25 mouse cellular contexts compared by ENCODE assay signal in genomic region chr2:51349614-51350013, GRCm38 (mm10).
DNase-seq lines count a peak whose midpoint lies in the region; ATAC-seq and TF ChIP-seq lines count a peak whose summit lies in the region.
"Had no signal": no experiment of that assay in that cellular context is flagged by ENCODE, and none has a peak within 500 bp of the region (broad histone marks: within the 10 kb centered on the region; RNA-seq: fewer than 3 reads in every experiment).

No protein-coding gene starts in this region.

- no peak for TF ChIP-seq EP300 in liver, postnatal 0 days (IDR thresholded peaks at IDR 0.05; ENCODE audit: low read depth)

- H3K9me3 ChIP-seq in lung, embryonic 14.5 days (ENCODE audit: low read depth, low read length) = no peaks in the 10 kb centered on the region
- no peaks in the 10 kb centered on the region for H3K9me3 ChIP-seq in embryonic facial prominence, embryonic 15.5 days (replicated peaks)
- no peaks in the 10 kb centered on the region for H3K9me3 ChIP-seq in liver, postnatal 0 days (ENCODE audit: low read length)
- H3K9me3 ChIP-seq: heart, embryonic 10.5 days; hindbrain, embryonic 12.5 days; kidney, embryonic 15.5 days; liver, embryonic 15.5 days; midbrain, embryonic 12.5 days had no signal

- WGBS in lung, embryonic 14.5 days = 46% methylated on average over 2 of the region's 2 CpGs
- 21% methylated on average over 2 of the region's 2 CpGs for WGBS in embryonic facial prominence, embryonic 15.5 days
- 74% methylated on average over 2 of the region's 2 CpGs for WGBS in liver, postnatal 0 days (ENCODE audit: insufficient replicate concordance)

- no peaks in the 10 kb centered on the region for H3K4me1 ChIP-seq in lung, embryonic 14.5 days (ENCODE audit: insufficient read depth)
- peaks cover 6% of the 10 kb centered on the region; the same call in 1 of the 2 replicates for H3K4me1 ChIP-seq in embryonic facial prominence, embryonic 15.5 days
- H3K4me1 ChIP-seq in liver, postnatal 0 days (ENCODE audit: insufficient read depth) = no peaks in the 10 kb centered on the region
- H3K4me1 ChIP-seq: heart, embryonic 10.5 days; hindbrain, embryonic 12.5 days; kidney, embryonic 15.5 days; liver, embryonic 15.5 days; midbrain, embryonic 12.5 days had no signal

- no peak for ATAC-seq in lung, embryonic 14.5 days (ENCODE audit: insufficient read depth)
- ATAC-seq in embryonic facial prominence, embryonic 15.5 days (ENCODE audit: insufficient number of reproducible peaks, low FRiP score, low TSS enrichment, low read depth) = no peak
- ATAC-seq in liver, postnatal 0 days = no peak
- ATAC-seq: forebrain, embryonic 16.5 days; lung, postnatal 0 days had no signal

- no peak overlapping the region for H3K4me3 ChIP-seq in lung, embryonic 14.5 days (ENCODE audit: low read depth, low read length)
- H3K4me3 ChIP-seq in embryonic facial prominence, embryonic 15.5 days (replicated peaks) = no peak overlapping the region
- H3K4me3 ChIP-seq in liver, postnatal 0 days (ENCODE audit: low read depth, low read length) = no peak overlapping the region
- H3K4me3 ChIP-seq: heart, embryonic 10.5 days; hindbrain, embryonic 12.5 days; kidney, embryonic 15.5 days; liver, embryonic 15.5 days; midbrain, embryonic 12.5 days had no signal

- H3K9ac ChIP-seq in lung, embryonic 14.5 days = no peak overlapping the region
- H3K9ac ChIP-seq in embryonic facial prominence, embryonic 15.5 days = no peak overlapping the region
- H3K9ac ChIP-seq in liver, postnatal 0 days (replicated peaks) = no peak overlapping the region
- H3K9ac ChIP-seq: hindbrain, embryonic 12.5 days; kidney, embryonic 15.5 days; liver, embryonic 15.5 days; midbrain, embryonic 12.5 days had no signal

- peak; percentile 8 for DNase-seq in gastrocnemius, adult 18-20 months (ENCODE audit: low spot score)
- DNase-seq in gastrocnemius, adult 8-10 months (ENCODE audit: low spot score in 2 of 2) = no peak
- DNase-seq in lung, embryonic 14.5 days = peak; percentile 50
- no peak for DNase-seq in lung, postnatal 10 days
- DNase-seq in liver, postnatal 0 days = no peak
- DNase-seq in urinary bladder, postnatal 10 days (ENCODE audit: low spot score) = no peak
- DNase-seq: adrenal gland, adult 8-10 months; B cell, adult 2 months; cerebellum, adult 8-10 months; gastrocnemius, postnatal 25 days; kidney, adult 11 months; kidney, postnatal 4 days; liver; thymus, adult 2 months had no signal

- H3K27ac ChIP-seq in lung, embryonic 14.5 days (ENCODE audit: low read depth) = no peak overlapping the region
- H3K27ac ChIP-seq in embryonic facial prominence, embryonic 15.5 days (replicated peaks) = peak overlapping the region; percentile 55
- no peak overlapping the region for H3K27ac ChIP-seq in liver, postnatal 0 days (ENCODE audit: low read depth)
- H3K27ac ChIP-seq: heart, embryonic 10.5 days; hindbrain, embryonic 12.5 days; kidney, embryonic 15.5 days; liver, embryonic 15.5 days; midbrain, embryonic 12.5 days; stomach, postnatal 0 days had no signal

- H3K27me3 ChIP-seq in lung, embryonic 14.5 days (ENCODE audit: insufficient read depth, low read length) = no peaks in the 10 kb centered on the region
- H3K27me3 ChIP-seq in embryonic facial prominence, embryonic 15.5 days = no peaks in the 10 kb centered on the region
- no peaks in the 10 kb centered on the region for H3K27me3 ChIP-seq in liver, postnatal 0 days (ENCODE audit: insufficient read depth, low read length)
- H3K27me3 ChIP-seq: CH12.LX; hindbrain, embryonic 12.5 days; kidney, embryonic 15.5 days; liver, embryonic 15.5 days; midbrain, embryonic 12.5 days had no signal

- TF ChIP-seq CTCF in lung, embryonic 14.5 days (IDR thresholded peaks at IDR 0.05; ENCODE audit: low read depth) = no peak
- TF ChIP-seq CTCF in liver, postnatal 0 days (IDR thresholded peaks at IDR 0.05; ENCODE audit: low read depth) = no peak

- H3K36me3 ChIP-seq in lung, embryonic 14.5 days (ENCODE audit: insufficient read depth) = no peaks in the 10 kb centered on the region
- H3K36me3 ChIP-seq in embryonic facial prominence, embryonic 15.5 days = no peaks in the 10 kb centered on the region
- H3K36me3 ChIP-seq in liver, postnatal 0 days (replicated peaks; ENCODE audit: insufficient read depth, low read length) = no peaks in the 10 kb centered on the region
- H3K36me3 ChIP-seq: G1E; heart, embryonic 10.5 days; hindbrain, embryonic 12.5 days; kidney, embryonic 15.5 days; liver, embryonic 15.5 days; midbrain, embryonic 12.5 days had no signal

- no peak overlapping the region for H3K4me2 ChIP-seq in lung, embryonic 14.5 days
- no peak overlapping the region for H3K4me2 ChIP-seq in embryonic facial prominence, embryonic 15.5 days (replicated peaks)
- H3K4me2 ChIP-seq in liver, postnatal 0 days (ENCODE audit: low read depth, low read length) = no peak overlapping the region
- H3K4me2 ChIP-seq: hindbrain, embryonic 12.5 days; kidney, embryonic 15.5 days; liver, embryonic 15.5 days; midbrain, embryonic 12.5 days had no signal

Comparison
In these comparisons a context has a peak if more than half of its experiments do, and no peak if none do; other contexts are left out.
1. DNase-seq: peak in gastrocnemius, adult 18-20 months (single experiment) and lung, embryonic 14.5 days (single experiment); none in gastrocnemius, adult 8-10 months (0 of 2), lung, postnatal 10 days (single experiment), liver, postnatal 0 days (single experiment) and urinary bladder, postnatal 10 days (single experiment).